Comparison of ENCODE assay signal across 8 mouse cellular contexts in genomic region chr4:59932505-59933281, GRCm38 (mm10). TPM values are rescaled to one million over a fixed set of nuclear protein-coding genes. Genes with fewer than 3 reads are reported as not detected.
DNase-seq lines count a peak whose midpoint lies in the region; ATAC-seq and TF ChIP-seq lines count a peak whose summit lies in the region.
"Had no signal": no experiment of that assay in that cellular context is flagged by ENCODE, and none has a peak within 500 bp of the region (broad histone marks: within the 10 kb centered on the region; RNA-seq: fewer than 3 reads in every experiment).

No protein-coding gene starts in this region.

- H3K27me3 ChIP-seq in forebrain, embryonic 14.5 days (replicated peaks; ENCODE audit: control insufficient read depth, insufficient read depth, low read length): no peaks in the 10 kb centered on the region
- no peaks in the 10 kb centered on the region for H3K27me3 ChIP-seq in kidney, embryonic 15.5 days
- no peaks in the 10 kb centered on the region for H3K27me3 ChIP-seq in neural tube, embryonic 11.5 days (ENCODE audit: control insufficient read depth, insufficient read depth, low read length)
- H3K27me3 ChIP-seq: liver, embryonic 15.5 days had no signal

- no peak overlapping the region for H3K4me3 ChIP-seq in bone marrow macrophage, adult 2 months (ENCODE audit: insufficient read depth, low read length)
- H3K4me3 ChIP-seq in forebrain, embryonic 14.5 days (ENCODE audit: low read depth, low read length): no peak overlapping the region
- no peak overlapping the region for H3K4me3 ChIP-seq in kidney, embryonic 15.5 days (replicated peaks)
- H3K4me3 ChIP-seq in neural tube, embryonic 11.5 days (ENCODE audit: low read depth, low read length): no peak overlapping the region
- H3K4me3 ChIP-seq: liver, embryonic 15.5 days had no signal

- peak; percentile 29; the same call in 1 of the 2 replicates for TF ChIP-seq CTCF in bone marrow macrophage, adult 2 months (IDR thresholded peaks at IDR 0.05; ENCODE audit: low read depth, low read length)

- ATAC-seq in forebrain, embryonic 14.5 days: peak; percentile 54; the same call in 1 of the 2 replicates
- peak; percentile 88 for ATAC-seq in kidney, embryonic 15.5 days (replicated peaks; ENCODE audit: low FRiP score)
- peak; percentile 71 for ATAC-seq in neural tube, embryonic 11.5 days (ENCODE audit: insufficient read depth, low FRiP score, low TSS enrichment)

- no peak overlapping the region for H3K27ac ChIP-seq in bone marrow macrophage, adult 2 months (ENCODE audit: insufficient read depth, low read depth, low read length)
- no peak overlapping the region for H3K27ac ChIP-seq in forebrain, embryonic 14.5 days (ENCODE audit: low read depth, low read length)
- H3K27ac ChIP-seq in kidney, embryonic 15.5 days: no peak overlapping the region
- no peak overlapping the region for H3K27ac ChIP-seq in neural tube, embryonic 11.5 days (ENCODE audit: low read depth, low read length)
- H3K27ac ChIP-seq: liver, embryonic 15.5 days had no signal

- H3K36me3 ChIP-seq in forebrain, embryonic 14.5 days (ENCODE audit: control insufficient read depth, insufficient read depth, low read length): no peaks in the 10 kb centered on the region
- no peaks in the 10 kb centered on the region for H3K36me3 ChIP-seq in kidney, embryonic 15.5 days
- H3K36me3 ChIP-seq in neural tube, embryonic 11.5 days (ENCODE audit: control insufficient read depth, insufficient read depth, low read length): no peaks in the 10 kb centered on the region
- H3K36me3 ChIP-seq: liver, embryonic 15.5 days had no signal

- no peaks in the 10 kb centered on the region for H3K4me1 ChIP-seq in bone marrow macrophage, adult 2 months (ENCODE audit: control insufficient read depth, insufficient read depth, low read length)
- H3K4me1 ChIP-seq in forebrain, embryonic 14.5 days (ENCODE audit: control insufficient read depth, insufficient read depth, low read length): no peaks in the 10 kb centered on the region
- H3K4me1 ChIP-seq in kidney, embryonic 15.5 days: no peaks in the 10 kb centered on the region
- no peaks in the 10 kb centered on the region for H3K4me1 ChIP-seq in neural tube, embryonic 11.5 days (ENCODE audit: control insufficient read depth, insufficient read depth, low read length)
- H3K4me1 ChIP-seq: liver, embryonic 15.5 days had no signal

- no peak overlapping the region for H3K4me2 ChIP-seq in forebrain, embryonic 14.5 days (ENCODE audit: low read length)
- no peak overlapping the region for H3K4me2 ChIP-seq in kidney, embryonic 15.5 days
- no peak overlapping the region for H3K4me2 ChIP-seq in neural tube, embryonic 11.5 days (ENCODE audit: low read depth)
- H3K4me2 ChIP-seq: liver, embryonic 15.5 days had no signal

- H3K9ac ChIP-seq in forebrain, embryonic 14.5 days (ENCODE audit: low read length): no peak overlapping the region
- H3K9ac ChIP-seq in kidney, embryonic 15.5 days: no peak overlapping the region
- H3K9ac ChIP-seq in neural tube, embryonic 11.5 days (ENCODE audit: low read length): no peak overlapping the region
- H3K9ac ChIP-seq: liver, embryonic 15.5 days had no signal

- WGBS in forebrain, embryonic 14.5 days: 52% methylated on average over 6 of the region's 6 CpGs
- 51% methylated on average over 6 of the region's 6 CpGs for WGBS in kidney, embryonic 15.5 days
- WGBS in neural tube, embryonic 11.5 days: 61% methylated on average over 6 of the region's 6 CpGs

- no peak for TF ChIP-seq POLR2A in bone marrow macrophage, adult 2 months (IDR thresholded peaks at IDR 0.05; ENCODE audit: borderline replicate concordance, low read depth, low read length)

- peak; percentile 11 for DNase-seq in right cerebral cortex, postnatal 4 days
- no peak for DNase-seq in right cerebral cortex, postnatal 36 days (ENCODE audit: low spot score in 2 of 2)
- peak; percentile 46 for DNase-seq in forebrain, embryonic 14.5 days (ENCODE audit: low spot score)
- peak; percentile 36 for DNase-seq in neural tube, embryonic 11.5 days (ENCODE audit: low spot score)
- no peak for DNase-seq in adrenal gland, postnatal 25 days

- no peaks in the 10 kb centered on the region for H3K9me3 ChIP-seq in forebrain, embryonic 14.5 days (replicated peaks; ENCODE audit: control insufficient read depth, low read length)
- H3K9me3 ChIP-seq in kidney, embryonic 15.5 days (replicated peaks): no peaks in the 10 kb centered on the region
- no peaks in the 10 kb centered on the region for H3K9me3 ChIP-seq in neural tube, embryonic 11.5 days (ENCODE audit: control insufficient read depth, low read length)
- H3K9me3 ChIP-seq: liver, embryonic 15.5 days had no signal

RNA-seq across cellular contexts. Expression of gene Slc46a2, which starts 17.8 kb away (rescaled TPM):
- 0.47 TPM in 1 of 2 replicates, not detected in the other for polyA plus RNA-seq in bone marrow macrophage, adult 2 months (2012; ENCODE audit: insufficient read depth, insufficient read length, missing spikeins)
- 0.08 TPM in 1 of 2 replicates, not detected in the other for polyA plus RNA-seq in forebrain, embryonic 14.5 days (2014; fragmentation: Nextera tagmentation; extraction: Ambion mirVana)
- polyA plus RNA-seq in kidney, embryonic 15.5 days (2015; fragmentation: Nextera tagmentation; extraction: Ambion mirVana): 0.05 TPM in 1 of 2 replicates, not detected in the other
- not detected in 2 replicates for polyA plus RNA-seq in neural tube, embryonic 11.5 days (2014; fragmentation: Nextera tagmentation; extraction: Ambion mirVana)
- not detected in 2 replicates for total RNA-seq in adrenal gland, postnatal 25 days (2021)
- polyA plus RNA-seq: liver, embryonic 15.5 days had no signal

RNA-seq across cellular contexts. Expression of gene Mup4, which starts 27.8 kb away (rescaled TPM):
- polyA plus RNA-seq in bone marrow macrophage, adult 2 months (2012; ENCODE audit: insufficient read depth, insufficient read length, missing spikeins): not detected in 2 replicates
- polyA plus RNA-seq in forebrain, embryonic 14.5 days (2014; fragmentation: Nextera tagmentation; extraction: Ambion mirVana): not detected in 2 replicates
- polyA plus RNA-seq in kidney, embryonic 15.5 days (2015; fragmentation: Nextera tagmentation; extraction: Ambion mirVana): not detected in 2 replicates
- polyA plus RNA-seq in neural tube, embryonic 11.5 days (2014; fragmentation: Nextera tagmentation; extraction: Ambion mirVana): 0.25 TPM in 1 of 2 replicates, not detected in the other
- not detected in 2 replicates for total RNA-seq in adrenal gland, postnatal 25 days (2021)
- polyA plus RNA-seq: liver, embryonic 15.5 days had no signal

RNA-seq across cellular contexts. Expression of gene Mup6, which starts 31.4 kb away (rescaled TPM):
- polyA plus RNA-seq in bone marrow macrophage, adult 2 months (2012; ENCODE audit: insufficient read depth, insufficient read length, missing spikeins): not detected in 2 replicates
- not detected in 2 replicates for polyA plus RNA-seq in forebrain, embryonic 14.5 days (2014; fragmentation: Nextera tagmentation; extraction: Ambion mirVana)
- polyA plus RNA-seq in kidney, embryonic 15.5 days (2015; fragmentation: Nextera tagmentation; extraction: Ambion mirVana): not detected in 2 replicates
- polyA plus RNA-seq in neural tube, embryonic 11.5 days (2014; fragmentation: Nextera tagmentation; extraction: Ambion mirVana): 0.38 and 0.59 TPM in 2 replicates
- total RNA-seq in adrenal gland, postnatal 25 days (2021): not detected in 2 replicates
- polyA plus RNA-seq: liver, embryonic 15.5 days had no signal

Comparison
In these comparisons a context has a peak if more than half of its experiments do, and no peak if none do; other contexts are left out.
1. DNase-seq: peak in right cerebral cortex, postnatal 4 days (single experiment), forebrain, embryonic 14.5 days (single experiment) and neural tube, embryonic 11.5 days (single experiment); none in right cerebral cortex, postnatal 36 days (0 of 2) and adrenal gland, postnatal 25 days (single experiment).
2. Peak in every context shown above with its lines, with median percentiles within 50 percentile points of each other: ATAC-seq.